Mouse (Mus musculus): Measurements from ENCODE around the gene Chga. TPM values are rescaled to one million over a fixed set of nuclear protein-coding genes. Genes with fewer than 3 reads are reported as not detected.

Chga gene
- total RNA-seq, 2 experiments from 2014 or later: not detected

GRCm38 (mm10) chr12:102599801-102600200 lies 45.0 kb downstream of the Chga start:
- no peak for DNase-seq

DNA sequence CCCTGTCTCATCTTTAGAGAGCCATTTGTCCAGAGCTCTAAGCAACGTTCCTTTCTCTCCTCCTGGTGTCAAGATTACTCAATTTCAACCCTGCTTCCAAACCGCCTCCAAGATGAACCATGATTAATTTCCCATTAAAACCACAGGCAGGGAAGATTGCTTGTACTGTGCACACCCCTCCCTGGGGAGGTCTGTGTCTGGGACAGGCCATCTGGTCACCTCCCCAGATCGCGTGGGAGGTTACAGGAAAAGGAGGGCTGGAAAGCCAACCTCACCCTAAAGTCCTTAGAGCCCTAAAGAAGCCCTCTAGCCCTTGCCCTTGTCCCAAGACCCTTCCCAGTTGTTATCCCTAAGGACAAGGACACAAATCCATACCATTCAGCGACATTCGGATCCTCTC lies 45.6 kb downstream of the Chga start:
- peak; percentile 35 to 65 for DNase-seq

DNA sequence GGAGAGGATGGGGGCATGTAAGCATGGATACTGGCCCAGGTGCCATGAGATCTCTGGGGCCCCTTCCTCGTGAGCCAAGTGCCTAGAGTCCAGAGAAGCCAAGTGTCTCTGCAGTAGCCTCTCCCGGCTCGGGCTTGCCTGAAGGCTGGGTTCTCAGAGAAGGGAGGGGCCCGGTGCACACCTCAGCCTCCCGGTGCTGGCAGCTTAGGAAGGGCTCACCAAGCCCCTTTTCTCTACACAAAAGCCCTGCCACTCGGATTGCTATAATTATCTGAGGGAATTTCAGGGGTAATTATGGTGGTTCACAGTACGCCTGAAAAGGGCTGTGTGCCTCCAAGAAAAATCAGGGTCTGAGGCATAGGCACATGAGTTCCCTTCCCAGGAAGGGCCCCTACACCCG lies 47.1 kb downstream of the Chga start:
- DNase-seq: no peak

GRCm38 (mm10) chr12:102602255-102603041 lies 47.7 kb downstream of the Chga start:
- no peak for DNase-seq

DNA sequence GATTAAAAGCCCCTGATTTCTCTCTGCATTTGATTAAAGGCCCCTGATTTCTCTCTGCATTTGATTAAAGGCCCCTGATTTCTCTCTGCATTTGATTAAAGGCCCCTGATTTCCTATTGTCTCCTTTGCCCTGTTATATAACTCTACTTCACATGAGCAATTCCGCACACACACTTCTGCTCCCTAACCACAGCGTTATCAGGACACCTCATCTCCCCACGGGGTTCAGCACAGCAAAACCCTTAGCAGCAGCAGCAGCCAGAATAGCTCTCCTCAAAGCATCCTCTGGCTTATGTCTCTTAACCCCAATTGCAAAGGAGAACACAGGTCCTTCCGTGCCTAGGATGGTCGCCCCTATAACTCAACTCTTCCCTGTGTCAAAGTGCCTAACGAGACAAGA lies 50.8 kb downstream of the Chga start:
- no peak for DNase-seq

DNA sequence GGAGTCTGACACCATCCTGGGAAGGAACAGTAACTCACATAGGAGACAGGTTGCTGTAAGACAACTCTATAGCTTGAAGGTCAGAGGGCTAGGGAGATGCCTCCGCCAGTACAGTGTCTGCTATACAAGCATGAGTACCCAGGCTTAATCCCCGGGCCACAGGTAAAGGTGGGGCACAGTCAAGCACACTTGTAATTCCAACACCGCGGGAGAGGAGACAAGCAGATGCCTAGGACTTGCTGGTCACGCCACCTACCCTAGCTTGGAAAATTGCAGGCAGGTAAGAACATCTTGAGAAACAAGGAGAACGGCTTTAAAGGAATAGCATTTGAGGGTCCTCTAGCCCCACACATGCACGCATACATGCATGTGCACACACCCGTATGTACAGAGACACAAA lies 52.3 kb downstream of the Chga start:
- DNase-seq: no peak

- DNase-seq: no peak
These were observed 53.2 kb downstream of the Chga start for GRCm38 (mm10) chr12:102607808-102608517.

GRCm38 (mm10) chr12:102610927-102611326 lies 56.2 kb downstream of the Chga start:
- DNase-seq: no peak

DNA sequence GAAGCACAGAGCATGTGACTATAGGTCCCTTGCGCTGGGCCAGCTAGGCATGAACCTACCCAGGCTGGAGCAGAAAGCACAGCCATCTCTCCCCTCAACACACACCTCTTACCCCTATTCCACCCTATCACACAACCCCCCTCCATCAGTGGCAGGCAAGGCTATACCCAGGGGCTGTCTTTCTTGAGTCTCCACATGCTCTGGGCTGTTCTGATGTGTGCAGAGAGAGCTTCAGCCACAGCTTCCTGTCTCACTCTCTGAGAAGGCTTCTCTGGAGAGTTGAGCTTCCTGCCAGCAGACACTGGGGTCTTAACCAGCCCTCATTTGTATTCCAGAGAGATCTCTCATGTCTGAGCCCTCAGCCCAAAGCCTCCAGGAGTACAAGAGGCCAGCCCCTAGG lies 57.7 kb downstream of the Chga start:
- no peak for DNase-seq

GRCm38 (mm10) chr12:102613411-102613810 lies 58.6 kb downstream of the Chga start:
- no peak for DNase-seq

Other genes starting within 250 kb of the Chga start
- gene Lgmn, start 115.2 kb upstream of the Chga start, total RNA-seq (2021): 10 to 100 TPM; 60.6 to 61.5 TPM
- 10 to 100 TPM; 25.7 to 28.3 TPM for gene Golga5, start 85.8 kb upstream of the Chga start, total RNA-seq (2021)
- 10 to 100 TPM in 1 of 2 experiments, 1 to 10 TPM in 1; 9.1 to 12.4 TPM for gene Itpk1, start 150.0 kb downstream of the Chga start, total RNA-seq (2021)
- 1 to 10 TPM; 7.5 to 8.5 TPM for gene Moap1, start 188.7 kb downstream of the Chga start, total RNA-seq (2021)
- gene Tmem251, start 188.8 kb downstream of the Chga start, total RNA-seq (2021): 1 to 10 TPM; 4.6 to 5.1 TPM
- gene Gm28051, start 202.8 kb downstream of the Chga start, total RNA-seq (2021): not detected
- gene Gon7, start 202.8 kb downstream of the Chga start, total RNA-seq (2021): 10 to 100 TPM; 12.9 to 13.5 TPM
- 10 to 100 TPM; 26.9 to 27.8 TPM for gene Ubr7, start 203.0 kb downstream of the Chga start, total RNA-seq (2021)
- 1 to 10 TPM; 3.8 to 4.1 TPM for gene Gm20604, start 203.7 kb downstream of the Chga start, total RNA-seq (2021)